Mouse (Mus musculus) lung, adult 2 months (tissue): Measurements from ENCODE around the gene Lyst.

Source experiments
- CTCF ChIP-seq: fragments of 200-500 bp; IDR thresholded peaks from 2 replicates; pipeline ENCODE4 v1.5.1; 2011; ENCODE audit warnings: mild to moderate bottlenecking, low read length, control low read depth; ENCODE audit not compliant: insufficient read depth
- POLR2A ChIP-seq: fragments of 200-500 bp; IDR thresholded peaks from 2 replicates; pipeline ENCODE4 v1.6.1; 2011; ENCODE audit warnings: low read depth, mild to moderate bottlenecking, control low read depth, low read length, borderline replicate concordance; ENCODE audit errors: extremely low read depth

GRCm38 (mm10) chr13:13601407-13601806, 11.2 kb downstream of the Lyst start:
- TF ChIP-seq CTCF (no peak), POLR2A (no peak)
